Mouse (Mus musculus): ENCODE measurements around the gene Akr1d1.

Akr1d1 gene

GRCm38 (mm10) chr6:37571939-37572338 is 42.0 kb downstream of the Akr1d1 start:
- DNase-seq, result no peak

GRCm38 (mm10) chr6:37572935-37573334 is 43.0 kb downstream of the Akr1d1 start:
- no peak for DNase-seq

- no peak for DNase-seq
Measured at GRCm38 (mm10) chr6:37580476-37580875, 50.5 kb downstream of the Akr1d1 start.

- peak; percentile 80 for DNase-seq
Measured at GRCm38 (mm10) chr6:37589340-37589962, 59.5 kb downstream of the Akr1d1 start.

GRCm38 (mm10) chr6:37590800-37591199 is 60.8 kb downstream of the Akr1d1 start:
- DNase-seq, result no peak

- DNase-seq, result peak; percentile 66
Measured at GRCm38 (mm10) chr6:37592101-37593032, 62.4 kb downstream of the Akr1d1 start.

- no peak for DNase-seq
Measured at GRCm38 (mm10) chr6:37593033-37593374, 63.0 kb downstream of the Akr1d1 start.

GRCm38 (mm10) chr6:37593551-37594089 is 63.6 kb downstream of the Akr1d1 start:
- DNase-seq, result no peak

- DNase-seq, result no peak
Measured at GRCm38 (mm10) chr6:37597088-37597487, 67.1 kb downstream of the Akr1d1 start.

- DNase-seq, result no peak
Measured at GRCm38 (mm10) chr6:37598033-37598432, 68.1 kb downstream of the Akr1d1 start.

- no peak for DNase-seq
Measured at GRCm38 (mm10) chr6:37600976-37601498, 71.1 kb downstream of the Akr1d1 start.

GRCm38 (mm10) chr6:37602857-37603765 is 73.1 kb downstream of the Akr1d1 start:
- DNase-seq, result no peak

GRCm38 (mm10) chr6:37604178-37604883 is 74.4 kb downstream of the Akr1d1 start:
- DNase-seq, result no peak

GRCm38 (mm10) chr6:37604884-37605269 is 74.9 kb downstream of the Akr1d1 start:
- DNase-seq, result no peak

GRCm38 (mm10) chr6:37607511-37608289 is 77.7 kb downstream of the Akr1d1 start:
- DNase-seq, result no peak

GRCm38 (mm10) chr6:37612603-37613284 is 82.8 kb downstream of the Akr1d1 start:
- no peak for DNase-seq

- DNase-seq, result no peak
Measured at GRCm38 (mm10) chr6:37615490-37615889, 85.5 kb downstream of the Akr1d1 start.

GRCm38 (mm10) chr6:37616136-37616535 is 86.2 kb downstream of the Akr1d1 start:
- DNase-seq, result no peak

GRCm38 (mm10) chr6:37617431-37618011 is 87.5 kb downstream of the Akr1d1 start:
- DNase-seq, result peak; percentile 52
